ENCODE assay signal across 43 mouse cellular contexts in genomic region chr17:87402444-87402843, GRCm38 (mm10). TPM values are rescaled to one million over a fixed set of nuclear protein-coding genes. Genes with fewer than 3 reads are reported as not detected.
"Had no signal": no experiment of that assay in that cellular context is flagged by ENCODE, and none has a peak within 500 bp of the region (broad histone marks: within the 10 kb centered on the region; RNA-seq: fewer than 3 reads in every experiment).

No protein-coding gene starts in this region.

- H3K27ac ChIP-seq: limb, embryonic 10.5 days; limb, embryonic 12.5 days; limb, embryonic 13.5 days; limb, embryonic 15.5 days; liver, embryonic 12.5 days; liver, embryonic 13.5 days; liver, embryonic 14.5 days; liver, embryonic 15.5 days; lung, embryonic 15.5 days; macrophage; midbrain, embryonic 10.5 days; midbrain, embryonic 12.5 days; midbrain, embryonic 13.5 days; midbrain, embryonic 15.5 days; neural tube, embryonic 12.5 days had no signal

- H3K36me3 ChIP-seq: limb, embryonic 10.5 days; limb, embryonic 12.5 days; limb, embryonic 13.5 days; limb, embryonic 15.5 days; liver, embryonic 12.5 days; liver, embryonic 13.5 days; liver, embryonic 15.5 days; lung, embryonic 15.5 days; midbrain, embryonic 10.5 days; midbrain, embryonic 12.5 days; midbrain, embryonic 13.5 days; midbrain, embryonic 15.5 days; neural tube, embryonic 12.5 days had no signal

- ATAC-seq: liver, embryonic 12.5 days; liver, postnatal 0 days; lung, postnatal 0 days; midbrain, embryonic 13.5 days; midbrain, embryonic 15.5 days; midbrain, embryonic 16.5 days had no signal

- H3K9ac ChIP-seq: limb, embryonic 12.5 days; limb, embryonic 13.5 days; limb, embryonic 15.5 days; liver, embryonic 12.5 days; liver, embryonic 13.5 days; liver, embryonic 14.5 days; liver, embryonic 15.5 days; liver, postnatal 0 days; lung, embryonic 14.5 days; lung, embryonic 15.5 days; midbrain, embryonic 12.5 days; midbrain, embryonic 13.5 days; midbrain, embryonic 15.5 days; neural tube, embryonic 12.5 days had no signal

- H3K27me3 ChIP-seq: limb, embryonic 12.5 days; limb, embryonic 13.5 days; limb, embryonic 15.5 days; liver, embryonic 12.5 days; liver, embryonic 13.5 days; liver, embryonic 15.5 days; lung, embryonic 15.5 days; midbrain, embryonic 12.5 days; midbrain, embryonic 13.5 days; midbrain, embryonic 15.5 days; neural tube, embryonic 12.5 days had no signal

- H3K9me3 ChIP-seq: limb, embryonic 10.5 days; limb, embryonic 12.5 days; limb, embryonic 13.5 days; limb, embryonic 15.5 days; liver, embryonic 12.5 days; liver, embryonic 13.5 days; liver, embryonic 15.5 days; lung, embryonic 15.5 days; midbrain, embryonic 10.5 days; midbrain, embryonic 12.5 days; midbrain, embryonic 13.5 days; midbrain, embryonic 15.5 days; neural tube, embryonic 12.5 days had no signal

- DNase-seq: left cerebral cortex, postnatal 4 days; liver; liver, embryonic 13.5 days; liver, postnatal 0 days; lung, adult 18-20 months; lung, adult 2 months; lung, embryonic 14.5 days; lung, postnatal 10 days; lung, postnatal 14 days; lung, postnatal 36 days; lung, postnatal 4 days; midbrain, embryonic 14.5 days had no signal

- H3K4me2 ChIP-seq: limb, embryonic 12.5 days; limb, embryonic 13.5 days; limb, embryonic 15.5 days; liver, embryonic 11.5 days; liver, embryonic 12.5 days; liver, embryonic 13.5 days; liver, embryonic 15.5 days; lung, embryonic 14.5 days; lung, embryonic 15.5 days; midbrain, embryonic 11.5 days; midbrain, embryonic 12.5 days; midbrain, embryonic 13.5 days; midbrain, embryonic 15.5 days; neural tube, embryonic 12.5 days had no signal

- H3K4me3 ChIP-seq: limb, embryonic 10.5 days; limb, embryonic 12.5 days; limb, embryonic 13.5 days; limb, embryonic 15.5 days; liver, embryonic 12.5 days; liver, embryonic 13.5 days; liver, embryonic 15.5 days; lung, embryonic 15.5 days; megakaryocyte, embryonic 14.5 days; midbrain, embryonic 10.5 days; midbrain, embryonic 12.5 days; midbrain, embryonic 13.5 days; midbrain, embryonic 15.5 days; myocyte; neural tube, embryonic 12.5 days had no signal

- H3K4me1 ChIP-seq: limb, embryonic 13.5 days; limb, embryonic 15.5 days; liver, embryonic 15.5 days; lung, embryonic 15.5 days; megakaryocyte, embryonic 14.5 days; midbrain, embryonic 12.5 days; midbrain, embryonic 13.5 days; midbrain, embryonic 15.5 days; neural tube, embryonic 12.5 days had no signal

RNA-seq across cellular contexts. Expression of gene Stpg4, which starts 25.1 kb away (rescaled TPM):
- total RNA-seq: left cerebral cortex, postnatal 14 days; left cerebral cortex, postnatal 36 days; left cerebral cortex, postnatal 4 days; liver, adult 2 months; megakaryocyte, adult 5-6 weeks; megakaryocyte-erythroid progenitor cell, adult 5-6 weeks; midbrain, postnatal 0 days; monocyte, adult 5-6 weeks had no signal
- polyA plus RNA-seq: limb, embryonic 10.5 days; limb, embryonic 12.5 days; limb, embryonic 13.5 days; limb, embryonic 14.5 days; limb, embryonic 15.5 days; liver, adult 2 months; liver, embryonic 11.5 days; liver, embryonic 12.5 days; liver, embryonic 13.5 days; liver, embryonic 14.5 days; liver, embryonic 15.5 days; liver, embryonic 16.5 days; liver, postnatal 0 days; lung, adult 2 months; lung, embryonic 14.5 days; lung, embryonic 15.5 days; lung, embryonic 16.5 days; lung, postnatal 0 days; macrophage; midbrain, embryonic 10.5 days; midbrain, embryonic 11.5 days; midbrain, embryonic 12.5 days; midbrain, embryonic 13.5 days; midbrain, embryonic 14.5 days; midbrain, embryonic 16.5 days; myocyte; neural tube, embryonic 11.5 days; neural tube, embryonic 12.5 days had no signal
